Mouse (Mus musculus) bone marrow, adult 2 months (tissue): Measurements from ENCODE around the gene Parp8.

Experiments
- CTCF ChIP-seq: fragments of 200-500 bp; IDR thresholded peaks from 2 replicates; pipeline ENCODE4 v1.5.1; 2011; ENCODE audit warnings: low read length, control low read depth; ENCODE audit not compliant: control insufficient read depth, insufficient read depth
- POLR2A ChIP-seq: fragments of 200-500 bp; IDR thresholded peaks from 2 replicates; pipeline ENCODE4 v1.6.1; 2011; ENCODE audit warnings: low read depth, mild to moderate bottlenecking, control low read depth, low read length, borderline replicate concordance; ENCODE audit not compliant: control insufficient read depth

- TF ChIP-seq CTCF = no peak
- TF ChIP-seq POLR2A = no peak
Observed at GRCm38 (mm10) chr13:116973491-116973890, 51.8 kb downstream of the Parp8 start.
